Mouse (Mus musculus) left cerebral cortex, postnatal 25 days (tissue): Measurements from ENCODE around the gene Slc16a5. TPM values are rescaled to one million over a fixed set of nuclear protein-coding genes. Genes with fewer than 3 reads are reported as not detected.

Experiments
- DNase-seq, 2 experiments: peaks; one replicate each; pipeline ENCODE4 v3.0.0; 2022; ENCODE audit warnings: low spot score in 2 of 2, mixed read lengths in 1 of 2
- intact Hi-C: fragments of 180-260 bp; cut with DNase I; formaldehyde crosslinking; loops from one replicate; pipeline ENCODE4 v1.15.1; 2025
- total RNA-seq, 2 experiments: library from RNA; stranded (reverse); gene quantifications; 2 replicates each; pipeline ENCODE4 v1.2.3; 2021

The Slc16a5 gene
- not detected for total RNA-seq

DNA sequence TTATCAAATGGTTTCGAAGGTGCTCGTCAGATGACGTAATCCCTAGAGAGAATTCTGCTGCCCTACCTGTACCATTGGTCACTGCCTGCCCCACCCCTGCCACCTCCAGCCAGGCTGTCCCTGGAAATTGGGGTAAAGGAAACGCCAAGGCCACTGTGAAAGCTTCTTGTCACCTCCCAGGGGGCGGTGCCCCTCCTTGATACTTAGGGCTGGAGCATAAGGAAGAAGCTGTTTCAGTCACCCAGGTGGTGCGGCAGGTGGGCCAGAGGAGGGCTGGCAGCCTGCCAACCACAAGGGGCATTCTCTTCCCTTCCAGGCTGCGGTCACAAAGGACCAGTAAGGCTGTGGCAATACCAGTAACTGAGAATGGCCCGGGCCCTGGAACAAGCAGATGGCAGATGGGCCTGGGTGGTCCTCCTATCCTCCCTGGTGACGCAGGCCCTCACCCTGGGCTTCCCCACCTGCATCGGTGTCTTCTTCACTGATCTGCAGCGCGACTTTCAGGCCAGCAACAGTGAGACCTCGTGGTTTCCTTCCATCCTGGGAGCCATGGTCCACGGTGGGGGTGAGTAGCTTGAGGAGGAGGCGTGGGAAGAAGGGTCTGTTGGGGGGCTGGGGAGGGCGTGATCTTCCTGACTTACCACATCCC, at the start of gene Slc16a5:
Slc16a5 (plus strand) TSS at position 232 of the 649 bp plus-strand sequence.
- DNase-seq = no peak
- intact Hi-C loops = no loop called here

DNA sequence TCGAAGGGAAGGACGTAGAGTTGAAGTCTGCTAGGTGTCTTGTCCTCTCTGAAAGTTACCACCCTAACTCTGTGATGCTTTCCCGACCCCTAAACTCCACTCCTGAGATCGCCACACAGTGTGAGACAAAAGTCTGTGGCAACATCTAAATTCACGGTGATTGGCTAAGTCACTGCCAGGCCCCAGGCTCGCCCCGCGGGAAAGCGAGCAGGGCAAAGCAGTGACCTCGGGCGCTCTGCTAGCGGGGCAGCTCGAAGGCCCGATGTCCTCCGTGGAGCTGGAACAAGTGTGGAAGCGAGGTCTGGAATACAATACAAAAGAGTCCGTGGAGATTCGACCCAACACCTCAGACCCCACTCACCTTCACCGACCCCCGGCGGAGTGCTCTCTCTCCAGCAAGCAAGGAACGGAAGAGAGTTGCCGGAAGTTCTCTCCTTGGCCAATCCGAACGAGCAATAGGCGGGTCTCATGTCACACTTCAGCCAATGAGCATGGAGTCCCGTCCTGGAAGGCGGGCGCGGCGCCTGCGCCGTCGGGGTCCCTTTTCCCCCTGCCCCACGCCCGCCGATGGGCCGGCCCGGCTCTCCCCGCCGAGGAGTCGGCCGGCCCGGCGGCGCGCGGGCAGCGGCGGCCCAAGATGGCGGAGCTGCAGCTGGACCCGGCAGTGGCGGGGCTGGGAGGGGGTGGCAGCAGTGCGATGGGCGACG, 42.6 kb upstream of the Slc16a5 start, which contains the start of the genes Atp5h and Kctd2:
Atp5h (minus strand) TSS at position 432 of the 707 bp plus-strand sequence.
Kctd2 (plus strand) TSS at position 598 of the 707 bp plus-strand sequence.
- peak; percentile 95 to 98 for DNase-seq
- intact Hi-C loops = no loop called here

DNA sequence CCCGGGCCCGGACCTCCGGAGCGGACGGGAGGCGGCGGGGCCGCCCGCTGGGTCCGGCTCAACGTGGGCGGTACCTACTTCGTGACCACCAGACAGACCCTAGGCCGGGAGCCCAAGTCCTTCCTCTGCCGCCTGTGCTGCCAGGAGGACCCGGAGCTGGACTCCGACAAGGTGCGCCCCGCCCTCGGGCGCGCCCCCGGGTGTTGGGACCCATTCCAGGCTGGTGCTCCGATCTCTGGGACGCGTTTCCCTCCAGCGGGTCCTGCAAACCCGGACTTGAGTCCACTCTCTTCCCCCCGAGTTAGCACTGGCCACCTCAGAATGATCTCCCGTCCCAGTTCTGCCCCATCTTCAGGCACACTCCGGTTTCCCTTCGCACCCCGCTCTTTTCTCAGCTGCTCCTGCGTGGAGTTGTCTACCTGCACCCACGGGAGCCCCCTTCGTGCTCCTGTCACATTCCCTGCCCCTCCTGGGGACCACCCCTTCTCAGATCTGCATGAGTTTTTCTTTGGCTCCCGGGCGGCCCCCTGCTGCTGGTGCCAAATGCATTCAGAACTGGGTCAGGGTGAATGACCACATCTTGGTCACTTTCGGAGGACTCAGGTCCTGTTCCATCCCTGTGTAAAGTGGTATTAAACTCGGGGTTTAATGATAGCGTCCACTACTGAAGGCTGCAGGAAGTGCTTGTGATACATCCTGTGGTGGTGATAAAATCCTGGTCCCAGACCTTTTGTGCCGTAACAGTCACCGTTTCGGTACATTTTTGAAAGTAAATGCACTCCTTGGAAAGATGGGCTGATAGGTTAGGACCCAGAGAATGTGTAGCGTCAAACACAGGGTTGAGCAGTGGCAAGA, 41.7 kb upstream of the Slc16a5 start:
- peak; percentile 45 to 59 for DNase-seq
- intact Hi-C loops = no loop called here

DNA sequence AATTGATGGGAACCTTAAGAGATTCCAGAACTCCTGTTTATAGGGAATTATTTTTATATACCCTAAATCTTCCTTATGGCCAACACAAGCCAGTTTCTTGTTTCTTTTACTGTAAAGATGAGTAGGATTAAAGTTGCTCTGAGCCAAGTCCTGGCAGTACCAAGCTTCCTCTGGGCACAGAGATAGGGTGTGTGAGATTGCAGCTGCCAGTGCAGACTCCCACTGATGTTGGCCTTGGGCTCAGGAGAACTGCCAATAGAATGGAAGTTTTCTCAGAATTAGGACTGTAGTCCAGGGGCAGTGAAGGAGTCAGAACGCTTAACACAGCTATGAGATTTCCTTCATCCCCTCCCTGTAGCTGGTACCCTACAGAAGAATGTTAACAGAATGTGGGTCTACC, 40.9 kb upstream of the Slc16a5 start:
- DNase-seq = peak in 1 of 2 experiments; percentile 75
- intact Hi-C loops = no loop called here

DNA sequence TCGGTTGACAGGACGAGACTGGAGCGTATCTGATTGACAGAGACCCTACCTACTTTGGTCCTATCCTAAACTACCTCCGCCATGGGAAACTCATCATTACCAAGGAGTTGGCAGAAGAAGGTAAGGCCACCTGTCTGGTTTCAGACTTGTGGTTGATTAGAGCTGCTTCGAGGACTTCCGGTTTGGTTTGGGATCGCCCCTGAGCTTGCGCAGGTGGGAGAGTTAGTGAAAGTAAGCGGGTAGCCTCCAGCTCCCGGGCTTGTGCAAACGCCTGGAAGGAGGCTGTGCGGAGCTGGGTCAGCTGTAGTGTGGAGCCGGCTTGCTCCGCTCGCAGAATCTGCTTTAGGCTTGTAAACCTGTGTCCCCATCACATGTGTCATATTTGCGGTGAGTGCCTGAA, 40.3 kb upstream of the Slc16a5 start:
- DNase-seq = no peak
- intact Hi-C loops = no loop called here

DNA sequence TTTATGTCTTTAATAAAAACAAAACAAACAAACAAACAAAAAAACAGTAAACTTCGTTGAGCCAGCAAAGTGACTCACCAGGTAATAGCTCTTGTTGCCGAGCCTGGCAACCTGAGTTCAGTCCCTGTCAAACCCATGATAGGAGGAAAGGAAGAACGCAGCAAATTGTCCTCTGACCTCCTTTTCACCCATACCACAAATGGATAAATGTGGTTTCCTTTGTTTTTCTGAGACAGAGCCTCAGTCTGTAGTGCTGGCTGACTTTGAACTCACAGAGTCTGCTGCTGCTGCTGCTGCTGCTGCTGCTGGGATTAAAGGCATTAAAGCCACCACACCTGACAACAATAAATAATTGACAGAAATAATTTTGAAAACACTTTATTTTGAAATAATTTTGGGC, 39.2 kb upstream of the Slc16a5 start:
- intact Hi-C loops = no loop called here

DNA sequence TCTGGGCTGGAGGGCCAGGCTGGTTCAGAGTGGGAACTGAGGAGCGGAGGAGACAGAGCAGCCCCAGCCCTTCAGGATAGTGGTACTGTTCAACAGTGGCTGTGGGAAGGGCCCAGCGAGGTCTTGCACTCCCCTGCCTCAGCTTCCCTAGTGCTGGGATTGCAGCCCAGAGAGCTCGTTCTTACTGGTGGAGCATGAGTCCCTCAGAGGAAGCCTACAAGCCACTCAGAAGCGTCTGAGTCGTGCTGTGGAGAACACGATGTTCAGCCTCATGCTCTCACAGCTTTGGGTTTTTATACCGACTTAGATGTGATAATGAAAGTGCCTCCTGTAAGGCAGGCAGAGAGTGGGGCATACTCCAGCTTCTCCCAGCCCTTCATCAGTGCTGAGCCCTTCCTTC, 37.6 kb upstream of the Slc16a5 start:
- DNase-seq = no peak
- intact Hi-C loops = no loop called here

More for the DNA sequence above, 39.2 kb upstream of the Slc16a5 start:
- no peak for DNase-seq

DNA sequence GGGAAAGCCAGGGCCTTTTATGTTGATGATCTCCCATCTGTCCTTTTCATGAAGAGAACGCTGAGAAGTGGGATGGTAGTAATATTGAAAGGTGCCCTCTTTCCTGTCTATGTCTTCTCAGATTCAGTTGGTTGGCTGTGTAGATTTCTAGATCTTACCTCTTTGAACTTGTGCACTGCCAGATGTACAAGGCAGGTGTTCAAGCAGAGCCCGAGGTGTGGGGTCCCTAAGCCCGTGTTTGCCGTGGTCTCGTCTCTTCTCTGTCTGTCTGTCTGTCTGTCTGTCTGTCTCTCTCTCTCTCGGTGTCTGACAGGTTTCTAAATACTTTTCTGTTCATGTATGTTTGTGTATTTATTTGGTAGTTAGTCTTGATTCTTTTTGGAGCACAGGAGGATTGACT, 36.6 kb upstream of the Slc16a5 start:
- no peak for DNase-seq
- intact Hi-C loops = no loop called here

DNA sequence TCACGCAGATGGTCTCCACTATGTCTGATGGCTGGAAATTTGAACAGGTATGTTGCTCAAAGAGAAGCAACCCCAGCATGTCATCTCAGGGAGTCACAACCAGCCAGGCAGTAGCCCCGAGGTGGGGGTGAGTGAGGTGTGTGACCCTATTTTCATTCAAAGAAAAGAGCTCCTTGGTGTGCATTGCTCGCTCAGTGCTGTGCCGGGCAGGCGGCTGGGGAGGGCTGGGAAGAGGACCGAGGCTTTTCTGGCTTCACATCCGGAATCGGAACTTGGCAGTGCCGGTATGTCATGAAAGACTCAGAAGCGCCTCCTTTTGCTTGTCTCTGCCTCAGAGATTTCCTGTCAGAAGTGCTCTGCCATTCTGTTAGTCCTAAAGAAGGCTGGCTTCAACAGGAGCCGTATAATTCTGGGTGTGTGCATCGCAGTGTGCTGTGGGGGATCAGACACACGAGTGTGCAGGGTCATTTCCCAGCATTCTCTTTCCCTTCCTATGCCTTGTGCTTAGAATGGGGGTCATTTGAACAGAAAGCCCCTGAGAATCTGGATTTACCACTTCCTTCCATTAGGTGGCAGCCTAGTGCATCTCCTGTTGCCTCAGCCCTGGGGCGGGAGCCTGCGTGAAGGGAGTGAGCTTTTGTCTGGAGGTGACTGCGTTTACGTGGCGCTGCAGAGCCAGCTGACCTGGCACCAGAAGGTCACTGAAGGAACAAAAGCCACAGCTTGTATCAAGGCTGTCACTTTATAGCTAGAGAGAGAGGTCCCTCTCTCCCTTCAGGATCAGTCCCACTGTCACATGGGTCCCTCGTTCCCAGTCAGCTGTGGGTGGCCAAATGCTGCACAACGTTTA, 34.6 kb upstream of the Slc16a5 start:
- intact Hi-C loops = loop anchor here (1.0 kb wide), 1 partner anchor 47 kb away; no protein-coding TSS in a partner anchor
- peak; percentile 74 to 84 for DNase-seq

DNA sequence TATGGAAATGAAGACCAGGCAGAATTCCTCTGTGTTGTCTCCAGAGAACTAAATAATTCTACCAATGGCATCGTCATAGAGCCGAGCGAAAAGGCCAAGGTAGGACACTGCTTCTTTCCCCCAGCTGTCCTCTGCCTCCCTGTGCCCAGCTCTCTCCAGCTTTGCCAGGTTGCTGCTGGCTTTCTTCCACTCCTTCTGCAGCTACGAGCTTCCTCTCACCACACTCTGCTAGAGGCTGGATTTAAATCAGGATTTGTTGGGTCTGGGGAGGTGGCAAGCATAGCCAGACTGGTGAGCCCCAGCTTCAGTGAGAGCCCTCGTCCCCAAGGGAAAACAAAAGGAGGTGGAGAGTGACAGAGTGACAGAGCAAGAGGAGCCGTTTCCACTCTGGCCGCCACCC, 33.0 kb upstream of the Slc16a5 start:
- intact Hi-C loops = no loop called here
- peak in 1 of 2 experiments; percentile 74 for DNase-seq

DNA sequence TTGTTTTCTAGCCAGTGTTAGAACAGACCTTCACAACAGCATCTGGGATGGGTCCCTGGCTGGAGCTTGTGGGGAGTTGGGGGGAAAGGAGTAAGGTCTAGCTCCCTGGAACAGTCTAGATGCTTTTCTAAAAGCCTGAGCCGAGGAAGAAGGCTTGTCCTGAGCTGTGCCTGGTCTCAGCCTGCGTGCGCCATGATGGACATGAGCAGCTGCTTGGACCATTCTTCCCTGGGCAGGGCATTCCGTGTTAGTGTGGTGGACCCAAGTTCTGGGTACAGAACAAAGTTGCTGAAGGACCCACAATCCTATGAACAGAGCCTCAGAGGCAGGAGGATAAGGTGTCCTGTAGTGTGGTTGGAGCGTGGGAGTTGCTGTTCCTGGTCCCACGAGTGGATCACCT, 31.7 kb upstream of the Slc16a5 start:
- DNase-seq = no peak
- intact Hi-C loops = no loop called here

DNA sequence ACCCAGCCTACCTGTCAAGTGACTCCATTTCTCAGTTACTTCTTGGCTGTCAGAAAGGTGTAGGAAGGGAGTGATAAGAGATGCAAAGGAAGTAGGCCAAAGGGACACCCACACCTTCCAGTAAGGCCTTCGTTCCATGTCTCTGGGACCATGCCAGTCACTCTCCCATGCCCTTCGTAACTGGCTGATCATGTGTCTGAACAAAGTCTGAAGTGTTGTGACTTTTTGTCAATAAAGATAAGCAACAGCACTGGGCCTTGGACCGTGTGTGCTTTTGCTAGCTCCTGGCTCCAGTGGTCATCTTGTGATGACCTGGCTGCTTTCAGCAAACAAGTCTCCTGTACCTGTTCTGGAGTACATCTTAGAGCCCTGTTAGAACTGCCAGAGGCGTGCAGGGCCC, 29.5 kb upstream of the Slc16a5 start:
- DNase-seq = no peak
- intact Hi-C loops = no loop called here

DNA sequence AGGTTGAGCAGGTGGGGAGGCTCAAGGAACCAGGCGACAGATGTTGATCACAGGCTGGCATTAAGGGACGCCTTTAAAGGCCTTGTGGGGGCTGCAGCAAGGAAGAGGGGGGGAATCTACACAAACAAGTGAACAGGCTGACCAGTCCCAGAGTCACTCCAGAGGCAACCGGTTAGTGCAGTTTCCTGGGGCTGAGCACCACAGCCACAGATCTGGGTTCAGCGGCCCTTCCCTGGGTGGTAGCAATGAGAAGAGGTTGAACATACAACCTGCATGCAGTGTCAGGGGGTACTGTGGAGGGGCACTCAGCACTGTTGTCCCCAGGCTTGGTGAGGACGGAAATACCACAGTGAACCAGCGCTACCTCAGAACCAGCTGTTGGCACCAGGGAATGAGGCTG, 28.9 kb upstream of the Slc16a5 start:
- intact Hi-C loops = no loop called here
- DNase-seq = no peak

DNA sequence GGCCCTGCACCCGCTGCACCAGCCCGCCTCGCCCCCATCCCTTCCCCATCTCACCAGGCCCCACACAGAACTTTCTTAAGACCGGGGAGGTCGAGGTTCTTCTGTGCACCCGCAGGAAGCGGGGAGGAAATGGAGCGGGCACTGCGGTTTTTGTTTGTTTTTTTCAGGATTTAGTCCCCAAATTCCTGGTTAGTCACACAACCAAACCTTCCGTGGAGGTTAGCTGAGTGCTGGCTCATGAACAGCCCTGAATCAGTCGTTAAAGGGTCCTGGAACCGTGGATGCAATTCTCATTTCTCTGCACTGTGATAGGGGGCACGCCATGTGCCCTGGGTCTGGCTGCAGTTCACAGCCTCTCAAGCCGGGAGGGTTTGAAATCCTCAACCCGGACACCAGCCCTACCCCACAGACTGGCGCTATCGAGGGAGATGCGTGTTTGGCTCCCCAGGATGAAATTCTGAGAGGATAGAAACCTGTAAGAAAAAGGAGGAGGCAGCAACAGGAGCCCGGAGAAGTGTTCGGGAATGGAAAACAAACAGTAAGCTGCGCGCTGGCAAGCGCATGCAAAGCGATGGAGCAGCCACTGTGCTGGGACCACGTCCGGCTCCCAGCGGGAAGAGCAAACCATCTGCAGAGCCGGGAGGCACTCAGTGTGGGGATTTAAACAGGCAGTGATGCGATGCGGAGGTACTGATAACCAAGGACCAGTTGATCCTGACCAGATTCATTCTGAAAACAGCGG, 26.5 kb upstream of the Slc16a5 start:
- DNase-seq = peak; percentile 38 to 39
- intact Hi-C loops = no loop called here

DNA sequence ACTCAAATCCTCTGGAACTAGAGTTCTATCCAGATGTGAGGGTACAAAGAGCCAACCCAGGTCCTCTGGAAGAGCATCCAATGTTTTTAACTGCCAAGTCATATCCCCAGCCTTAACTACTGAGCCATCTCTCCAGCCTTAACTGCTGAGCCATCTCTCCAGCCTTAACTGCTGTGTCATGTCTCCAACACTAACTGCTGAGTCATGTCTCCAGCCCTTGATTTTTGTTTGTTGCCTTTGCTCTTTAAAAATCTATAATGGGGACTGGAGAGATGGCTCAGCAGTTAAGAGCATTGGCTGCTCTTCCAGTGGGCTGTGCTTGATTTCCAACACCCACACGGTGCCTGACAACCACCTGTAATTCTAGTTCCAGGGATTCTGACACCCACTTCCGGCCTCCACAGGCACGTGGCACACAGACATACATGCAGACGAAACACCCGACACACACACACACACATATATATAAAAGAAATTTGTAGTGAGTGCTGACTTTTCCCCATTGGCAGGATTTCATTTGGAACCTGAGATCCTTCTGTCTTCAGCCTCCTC, 24.6 kb upstream of the Slc16a5 start:
- peak in 1 of 2 experiments; percentile 66 for DNase-seq
- intact Hi-C loops = no loop called here

DNA sequence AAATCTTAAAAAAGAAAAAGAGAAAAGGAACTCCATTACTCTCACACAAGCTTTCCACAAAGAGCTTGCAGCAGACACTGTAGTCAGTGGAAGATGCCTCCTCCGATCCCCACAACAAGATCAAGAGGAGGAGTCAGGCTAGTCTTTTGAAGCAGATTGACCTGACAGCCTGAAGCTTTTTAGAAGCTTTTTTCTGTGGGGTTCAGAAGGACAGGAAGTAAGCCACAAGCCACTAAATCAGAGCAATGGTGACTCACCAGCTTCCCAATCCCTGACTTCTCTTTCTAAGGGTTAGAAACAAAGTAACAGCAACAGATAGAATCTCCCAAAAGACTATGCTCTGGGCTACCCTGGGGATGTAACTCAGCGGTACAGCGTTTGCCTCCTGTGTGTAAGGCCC, 22.9 kb upstream of the Slc16a5 start:
- DNase-seq = no peak
- intact Hi-C loops = no loop called here

DNA sequence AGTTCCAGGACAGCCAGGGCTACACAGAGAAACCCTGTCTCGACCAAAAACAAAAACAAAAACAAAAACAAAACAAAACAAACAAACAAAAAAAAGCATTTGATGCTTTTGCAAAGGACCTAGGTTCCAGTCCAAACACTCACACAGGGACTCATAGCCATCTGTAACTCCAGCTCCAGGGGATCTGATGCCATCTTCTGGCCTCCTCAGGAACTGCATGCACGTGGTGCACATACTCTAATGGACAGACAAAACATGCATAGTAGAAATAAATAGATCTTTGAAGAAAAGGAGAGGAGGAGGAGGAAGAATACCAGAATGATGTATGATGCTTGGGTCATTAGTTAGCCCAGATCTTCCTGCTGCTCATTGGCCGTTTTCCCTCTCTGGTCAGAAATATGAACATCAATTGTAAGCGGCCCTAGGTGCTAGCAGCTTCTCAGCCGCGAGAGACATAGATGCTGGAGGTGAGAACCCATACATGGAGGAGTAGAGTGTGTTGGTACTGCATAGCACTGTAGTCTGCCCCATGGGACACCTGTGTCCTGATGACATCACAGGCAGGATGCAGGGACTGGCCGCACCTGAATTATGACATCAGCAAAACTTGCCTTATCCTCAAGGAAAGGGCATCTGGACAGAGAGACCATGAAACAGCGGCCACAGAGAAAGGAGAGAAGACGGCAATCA, 22.2 kb upstream of the Slc16a5 start, which contains the start of gene Trim80:
Trim80 (plus strand) TSS at position 640 of the 690 bp plus-strand sequence.
- DNase-seq = no peak
- intact Hi-C loops = no loop called here

DNA sequence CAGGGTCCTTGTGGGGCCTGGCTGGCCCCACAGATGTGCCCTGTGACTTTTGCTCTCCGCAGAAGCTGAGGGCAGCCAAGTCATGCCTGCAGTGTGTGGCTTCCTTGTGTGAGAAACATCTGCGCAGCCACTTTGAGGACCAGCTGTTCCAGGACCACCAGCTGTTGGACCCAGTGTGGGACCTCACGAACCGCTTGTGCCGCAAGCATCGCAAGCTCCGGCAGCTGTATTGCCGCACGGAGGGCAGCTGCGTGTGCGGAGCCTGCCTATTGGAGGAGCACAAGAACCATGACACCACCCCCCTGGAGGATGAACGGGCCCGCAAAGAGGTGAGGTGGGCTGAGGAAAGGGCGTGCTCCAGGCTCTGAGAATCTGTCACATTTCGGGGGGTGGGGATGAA, 20.9 kb upstream of the Slc16a5 start:
- intact Hi-C loops = no loop called here
- DNase-seq = no peak
